Mouse (Mus musculus): ENCODE measurements around the gene Cdh1. TPM values are rescaled to one million over a fixed set of nuclear protein-coding genes. Genes with fewer than 3 reads are reported as not detected.

Cdh1 gene
- polyA plus RNA-seq, 1 experiment, result 347 TPM

GRCm38 (mm10) chr8:106684387-106684786 is 81.2 kb downstream of the Cdh1 start:
- H3K4me3 ChIP-seq (ENCODE audit: low read depth, low read length), result no peak overlapping the region
- H3K36me3 ChIP-seq (ENCODE audit: control insufficient read depth, insufficient read depth, low read length, poor library complexity, severe bottlenecking), result no peaks in the 10 kb centered on the region
- no peak for TF ChIP-seq EP300 (IDR thresholded peaks at IDR 0.05; ENCODE audit: insufficient read depth, low read depth, low read length)
- no peak for TF ChIP-seq POLR2A (IDR thresholded peaks at IDR 0.05; ENCODE audit: insufficient read depth, low read length)
- no peak for TF ChIP-seq CTCF (IDR thresholded peaks at IDR 0.05; ENCODE audit: low read depth, low read length)
- H3K4me1 ChIP-seq (ENCODE audit: control insufficient read depth, insufficient read depth, low read length), result no peaks in the 10 kb centered on the region
- H3K27me3 ChIP-seq (ENCODE audit: control insufficient read depth, insufficient read depth, low read length, poor library complexity, severe bottlenecking), result no peaks in the 10 kb centered on the region
- H3K27ac ChIP-seq (ENCODE audit: insufficient read depth, low read length), result no peak overlapping the region
- H3K9ac ChIP-seq (ENCODE audit: low read depth, poor library complexity, severe bottlenecking), result no peak overlapping the region
- peaks cover 5% of the 10 kb centered on the region; the same call in 1 of the 2 replicates for H3K9me3 ChIP-seq (replicated peaks; ENCODE audit: control insufficient read depth, insufficient read depth, low read length, poor library complexity, severe bottlenecking)

- Histone ChIP-seq H3K4me1 (ENCODE audit: control insufficient read depth, insufficient read depth, low read length) (no peaks in the 10 kb centered on the region), H3K27ac (ENCODE audit: insufficient read depth, low read length) (no peak overlapping the region), H3K27me3 (ENCODE audit: control insufficient read depth, insufficient read depth, low read length, poor library complexity, severe bottlenecking) (no peaks in the 10 kb centered on the region), H3K9ac (ENCODE audit: low read depth, poor library complexity, severe bottlenecking) (no peak overlapping the region), H3K36me3 (ENCODE audit: control insufficient read depth, insufficient read depth, low read length, poor library complexity, severe bottlenecking) (peaks cover 4% of the 10 kb centered on the region; the same call in 1 of the 2 replicates), H3K9me3 (replicated peaks; ENCODE audit: control insufficient read depth, insufficient read depth, low read length, poor library complexity, severe bottlenecking) (no peaks in the 10 kb centered on the region), H3K4me3 (ENCODE audit: low read depth, low read length) (no peak overlapping the region)
- TF ChIP-seq EP300 (IDR thresholded peaks at IDR 0.05; ENCODE audit: insufficient read depth, low read depth, low read length), result no peak
- peak; percentile 32 for TF ChIP-seq CTCF (IDR thresholded peaks at IDR 0.05; ENCODE audit: low read depth, low read length)
- TF ChIP-seq POLR2A (IDR thresholded peaks at IDR 0.05; ENCODE audit: insufficient read depth, low read length), result no peak
Observed at GRCm38 (mm10) chr8:106687479-106687878, 84.3 kb downstream of the Cdh1 start.

GRCm38 (mm10) chr8:106697748-106698248 is 94.6 kb downstream of the Cdh1 start:
- Histone ChIP-seq H3K36me3 (ENCODE audit: control insufficient read depth, insufficient read depth, low read length, poor library complexity, severe bottlenecking) (peaks cover 37% of the 10 kb centered on the region), H3K4me1 (ENCODE audit: control insufficient read depth, insufficient read depth, low read length) (no peaks in the 10 kb centered on the region), H3K27me3 (ENCODE audit: control insufficient read depth, insufficient read depth, low read length, poor library complexity, severe bottlenecking) (no peaks in the 10 kb centered on the region), H3K9me3 (replicated peaks; ENCODE audit: control insufficient read depth, insufficient read depth, low read length, poor library complexity, severe bottlenecking) (no peaks in the 10 kb centered on the region), H3K9ac (ENCODE audit: low read depth, poor library complexity, severe bottlenecking) (no peak overlapping the region), H3K27ac (ENCODE audit: insufficient read depth, low read length) (no peak overlapping the region), H3K4me3 (ENCODE audit: low read depth, low read length) (no peak overlapping the region)
- TF ChIP-seq CTCF (IDR thresholded peaks at IDR 0.05; ENCODE audit: low read depth, low read length), result no peak
- TF ChIP-seq POLR2A (IDR thresholded peaks at IDR 0.05; ENCODE audit: insufficient read depth, low read length), result no peak
- TF ChIP-seq EP300 (IDR thresholded peaks at IDR 0.05; ENCODE audit: insufficient read depth, low read depth, low read length), result no peak

GRCm38 (mm10) chr8:106699588-106699987 is 96.4 kb downstream of the Cdh1 start:
- no peaks in the 10 kb centered on the region for H3K9me3 ChIP-seq (replicated peaks; ENCODE audit: control insufficient read depth, insufficient read depth, low read length, poor library complexity, severe bottlenecking)
- no peak overlapping the region for H3K27ac ChIP-seq (ENCODE audit: insufficient read depth, low read length)
- no peak overlapping the region for H3K9ac ChIP-seq (ENCODE audit: low read depth, poor library complexity, severe bottlenecking)
- TF ChIP-seq CTCF (IDR thresholded peaks at IDR 0.05; ENCODE audit: low read depth, low read length), result peak; percentile 81
- TF ChIP-seq POLR2A (IDR thresholded peaks at IDR 0.05; ENCODE audit: insufficient read depth, low read length), result no peak
- TF ChIP-seq EP300 (IDR thresholded peaks at IDR 0.05; ENCODE audit: insufficient read depth, low read depth, low read length), result no peak
- no peak overlapping the region for H3K4me3 ChIP-seq (ENCODE audit: low read depth, low read length)
- H3K36me3 ChIP-seq (ENCODE audit: control insufficient read depth, insufficient read depth, low read length, poor library complexity, severe bottlenecking), result peaks cover 39% of the 10 kb centered on the region
- H3K27me3 ChIP-seq (ENCODE audit: control insufficient read depth, insufficient read depth, low read length, poor library complexity, severe bottlenecking), result no peaks in the 10 kb centered on the region
- H3K4me1 ChIP-seq (ENCODE audit: control insufficient read depth, insufficient read depth, low read length), result no peaks in the 10 kb centered on the region

GRCm38 (mm10) chr8:106700131-106700530 is 97.0 kb downstream of the Cdh1 start:
- TF ChIP-seq POLR2A (IDR thresholded peaks at IDR 0.05; ENCODE audit: insufficient read depth, low read length) (no peak), EP300 (IDR thresholded peaks at IDR 0.05; ENCODE audit: insufficient read depth, low read depth, low read length) (no peak), CTCF (IDR thresholded peaks at IDR 0.05; ENCODE audit: low read depth, low read length) (no peak)
- no peaks in the 10 kb centered on the region for H3K27me3 ChIP-seq (ENCODE audit: control insufficient read depth, insufficient read depth, low read length, poor library complexity, severe bottlenecking)
- no peaks in the 10 kb centered on the region for H3K9me3 ChIP-seq (replicated peaks; ENCODE audit: control insufficient read depth, insufficient read depth, low read length, poor library complexity, severe bottlenecking)
- peaks cover 39% of the 10 kb centered on the region for H3K36me3 ChIP-seq (ENCODE audit: control insufficient read depth, insufficient read depth, low read length, poor library complexity, severe bottlenecking)
- H3K4me3 ChIP-seq (ENCODE audit: low read depth, low read length), result no peak overlapping the region
- no peak overlapping the region for H3K27ac ChIP-seq (ENCODE audit: insufficient read depth, low read length)
- H3K4me1 ChIP-seq (ENCODE audit: control insufficient read depth, insufficient read depth, low read length), result no peaks in the 10 kb centered on the region
- no peak overlapping the region for H3K9ac ChIP-seq (ENCODE audit: low read depth, poor library complexity, severe bottlenecking)

- Histone ChIP-seq H3K4me3 (ENCODE audit: low read depth, low read length) (no peak overlapping the region), H3K36me3 (ENCODE audit: control insufficient read depth, insufficient read depth, low read length, poor library complexity, severe bottlenecking) (peaks cover 34% of the 10 kb centered on the region), H3K9ac (ENCODE audit: low read depth, poor library complexity, severe bottlenecking) (no peak overlapping the region), H3K27me3 (ENCODE audit: control insufficient read depth, insufficient read depth, low read length, poor library complexity, severe bottlenecking) (no peaks in the 10 kb centered on the region), H3K4me1 (ENCODE audit: control insufficient read depth, insufficient read depth, low read length) (no peaks in the 10 kb centered on the region), H3K27ac (ENCODE audit: insufficient read depth, low read length) (no peak overlapping the region), H3K9me3 (replicated peaks; ENCODE audit: control insufficient read depth, insufficient read depth, low read length, poor library complexity, severe bottlenecking) (no peaks in the 10 kb centered on the region)
- TF ChIP-seq EP300 (IDR thresholded peaks at IDR 0.05; ENCODE audit: insufficient read depth, low read depth, low read length), result no peak
- no peak for TF ChIP-seq POLR2A (IDR thresholded peaks at IDR 0.05; ENCODE audit: insufficient read depth, low read length)
- TF ChIP-seq CTCF (IDR thresholded peaks at IDR 0.05; ENCODE audit: low read depth, low read length), result no peak
Observed at GRCm38 (mm10) chr8:106701360-106701759, 98.2 kb downstream of the Cdh1 start.

Measured in ES-Bruce4 (cell line).